Mouse (Mus musculus) lung, adult 2 months (tissue): ENCODE measurements at regions not wholly inside any gene's neighbourhood (a gene's known extent, or its start where the extent isn't known, plus 50 kb on each side); places are given as distances from the start of the nearest gene placed in this dataset.

ENCODE experiments used
- CTCF ChIP-seq: fragments of 200-500 bp; IDR thresholded peaks from 2 replicates; pipeline ENCODE4 v1.5.1; 2011; ENCODE audit warnings: mild to moderate bottlenecking, low read length, control low read depth; ENCODE audit not compliant: insufficient read depth
- POLR2A ChIP-seq: fragments of 200-500 bp; IDR thresholded peaks from 2 replicates; pipeline ENCODE4 v1.6.1; 2011; ENCODE audit warnings: low read depth, mild to moderate bottlenecking, control low read depth, low read length, borderline replicate concordance; ENCODE audit errors: extremely low read depth

DNA sequence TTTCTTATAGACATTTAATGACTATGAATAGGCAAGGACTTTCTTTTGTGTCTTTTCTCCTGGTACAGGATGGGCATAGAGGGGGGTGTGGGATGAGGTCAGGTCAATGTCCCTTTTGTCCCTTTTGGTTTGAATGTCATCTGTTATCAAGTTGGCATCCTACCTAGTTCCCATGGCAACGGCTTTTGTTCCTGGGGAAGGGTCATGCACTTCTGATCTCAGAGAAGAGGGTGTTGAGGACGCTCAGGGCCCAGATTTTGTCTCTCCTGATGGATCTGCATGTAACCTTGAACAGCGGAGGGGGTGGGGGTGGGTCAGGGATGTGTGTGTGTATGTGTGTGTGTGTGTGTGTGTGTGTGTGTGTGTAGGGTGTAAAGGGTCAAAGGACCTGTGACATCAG lies 167.8 kb downstream of the Vrk1 start:
- no peak for TF ChIP-seq CTCF
- no peak for TF ChIP-seq POLR2A
